14 mouse cellular contexts compared by ENCODE assay signal in the genomic region with DNA sequence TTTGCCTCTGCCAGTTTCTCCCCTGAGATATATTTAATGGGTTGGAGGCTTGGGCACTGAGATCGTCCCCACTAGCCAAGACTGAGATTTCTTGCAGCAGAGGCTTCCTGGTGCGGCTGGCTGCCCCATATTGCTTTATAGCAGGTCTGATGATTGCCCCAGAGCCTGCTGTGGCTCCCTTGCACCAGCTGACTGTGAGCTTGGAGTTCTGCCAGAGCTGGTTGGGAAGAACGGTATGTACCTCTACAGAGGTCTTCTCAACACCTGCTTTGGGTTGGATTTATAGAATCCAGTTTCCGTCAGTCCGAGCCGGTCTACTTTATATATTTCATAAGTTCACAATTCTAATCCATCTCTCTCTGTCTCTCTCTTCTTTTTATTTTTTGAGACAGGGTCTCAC. TPM values are rescaled to one million over a fixed set of nuclear protein-coding genes. Genes with fewer than 3 reads are reported as not detected.
DNase-seq lines count a peak whose midpoint lies in the region; ATAC-seq lines count a peak whose summit lies in the region.
"Had no signal": no experiment of that assay in that cellular context is flagged by ENCODE, and none has a peak within 500 bp of the region (broad histone marks: within the 10 kb centered on the region; RNA-seq: fewer than 3 reads in every experiment).

No protein-coding gene starts in this region.

- no peak overlapping the region for H3K4me3 ChIP-seq in neural tube, embryonic 13.5 days

- H3K4me1 ChIP-seq in neural tube, embryonic 13.5 days (replicated peaks) = peaks cover 36% of the 10 kb centered on the region

- ATAC-seq in neural tube, embryonic 13.5 days (ENCODE audit: low read depth) = no peak
- ATAC-seq: forebrain, postnatal 0 days had no signal

- H3K4me2 ChIP-seq in neural tube, embryonic 13.5 days = no peak overlapping the region
- H3K4me2 ChIP-seq: hindbrain, embryonic 14.5 days; lung, embryonic 14.5 days had no signal

- H3K9me3 ChIP-seq in neural tube, embryonic 13.5 days = no peaks in the 10 kb centered on the region

- 60% methylated on average over 6 of the region's 6 CpGs for WGBS in neural tube, embryonic 13.5 days

- H3K27me3 ChIP-seq in neural tube, embryonic 13.5 days = no peaks in the 10 kb centered on the region

- H3K9ac ChIP-seq in neural tube, embryonic 13.5 days = no peak overlapping the region
- H3K9ac ChIP-seq: forebrain, postnatal 0 days; hindbrain, embryonic 14.5 days; lung, embryonic 14.5 days had no signal

- intact Hi-C loops in gastrocnemius, postnatal 14 days (cut with DNase I; ENCODE audit: low total_unique reads) = no loop called here

- peak overlapping the region; percentile 28; the same call in 1 of the 2 replicates for H3K27ac ChIP-seq in neural tube, embryonic 13.5 days (replicated peaks)
- H3K27ac ChIP-seq: hindbrain, embryonic 14.5 days had no signal

- peak; percentile 75 to 77 for DNase-seq in gastrocnemius, adult 8-10 months (ENCODE audit: low spot score in 2 of 2)
- no peak for DNase-seq in gastrocnemius, postnatal 14 days
- DNase-seq in neural tube, embryonic 10.5 days (ENCODE audit: extremely low spot score, low spot score) = no peak
- DNase-seq in heart, postnatal 4 days = peak; percentile 66
- peak; percentile 93 for DNase-seq in skeletal muscle tissue, adult 2 months (ENCODE audit: low read depth, low spot score)
- DNase-seq in natural killer cell, adult 2 months (ENCODE audit: low spot score in 2 of 2) = no peak
- no peak for DNase-seq in layer of hippocampus, postnatal 36 days
- DNase-seq: B cell, adult 2 months; forebrain, postnatal 0 days; lung, embryonic 14.5 days; right cerebral cortex, adult 18-20 months had no signal

- peaks cover 19% of the 10 kb centered on the region for H3K36me3 ChIP-seq in neural tube, embryonic 13.5 days

RNA-seq across cellular contexts. Expression of a gene that starts 59.4 kb away (rescaled TPM):
- total RNA-seq in gastrocnemius, adult 8-10 months (2022) = not detected
- not detected for total RNA-seq in gastrocnemius, postnatal 14 days (2021)
- polyA plus RNA-seq in neural tube, embryonic 13.5 days (2015; fragmentation: Nextera tagmentation; extraction: Ambion mirVana) = 2.7 and 2.8 TPM in 2 replicates
- total RNA-seq in heart, postnatal 4 days (2021) = 1 to 10 TPM; 1.0 to 1.5 TPM
- total RNA-seq in layer of hippocampus, postnatal 36 days (2021) = not detected
- total RNA-seq: left cerebral cortex, adult 18-20 months had no signal

Comparison
In these comparisons a context has a peak if more than half of its experiments do, and no peak if none do; other contexts are left out.
1. DNase-seq: peak in gastrocnemius, adult 8-10 months (2 of 2), heart, postnatal 4 days (single experiment) and skeletal muscle tissue, adult 2 months (single experiment); none in gastrocnemius, postnatal 14 days (single experiment), neural tube, embryonic 10.5 days (single experiment), natural killer cell, adult 2 months (0 of 2) and layer of hippocampus, postnatal 36 days (0 of 2).